Mouse (Mus musculus): ENCODE measurements around the gene Mgst3.

DNA sequence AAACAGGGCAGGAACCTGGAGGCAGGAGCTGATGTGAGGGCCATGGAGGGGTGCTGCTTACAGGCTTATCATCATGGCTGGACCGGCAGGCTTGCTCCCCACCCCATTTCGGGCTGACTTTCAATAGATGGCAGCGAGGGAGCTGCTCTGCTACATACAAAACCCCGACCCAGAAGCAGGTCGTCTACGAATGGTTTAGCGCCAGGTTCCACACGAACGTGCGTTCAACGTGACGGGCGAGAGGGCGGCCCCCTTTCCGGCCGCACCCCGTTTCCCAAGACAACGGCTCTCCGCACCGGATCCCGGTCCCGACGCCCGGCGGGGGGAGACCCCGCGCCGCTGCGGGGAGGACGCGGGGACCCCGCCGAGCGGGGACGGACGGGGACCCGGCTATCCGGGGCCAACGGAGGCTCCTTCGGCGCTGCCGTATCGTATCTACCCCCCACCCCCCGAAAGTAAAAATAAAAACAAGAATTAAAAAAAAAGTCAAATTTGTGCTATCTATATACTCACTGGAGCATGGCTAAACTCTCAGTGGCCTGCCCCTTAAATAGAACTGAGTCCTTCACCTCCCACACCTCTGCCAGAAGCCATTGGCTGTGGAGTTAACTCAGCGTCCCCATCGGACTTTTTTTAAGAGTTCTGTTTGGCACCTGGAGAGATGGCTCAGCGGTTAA is 53.4 kb downstream of the Mgst3 start:
- TF ChIP-seq CTCF (IDR thresholded peaks at IDR 0.05; ENCODE audit: borderline replicate concordance, insufficient read depth, low read depth, low read length) (no peak), POLR2A (IDR thresholded peaks at IDR 0.05; ENCODE audit: borderline replicate concordance, insufficient read depth, low read length) (no peak)

Measured in cerebellum, adult 2 months (tissue).